In genomic region chr3:100417772-100418311, GRCm38 (mm10) we compare ENCODE assay signal across 9 mouse cellular contexts.
DNase-seq lines count a peak whose midpoint lies in the region; ATAC-seq lines count a peak whose summit lies in the region.
"Had no signal": no experiment of that assay in that cellular context is flagged by ENCODE, and none has a peak within 500 bp of the region (broad histone marks: within the 10 kb centered on the region; RNA-seq: fewer than 3 reads in every experiment).

No protein-coding gene starts in this region.

- peaks cover 11% of the 10 kb centered on the region; the same call in 1 of the 2 replicates for H3K4me1 ChIP-seq in forebrain, embryonic 12.5 days
- H3K4me1 ChIP-seq in stomach, embryonic 16.5 days (ENCODE audit: control insufficient read depth, insufficient read depth, low read length), result no peaks in the 10 kb centered on the region

- H3K4me2 ChIP-seq in forebrain, embryonic 12.5 days, result peak overlapping the region; percentile 34
- no peak overlapping the region for H3K4me2 ChIP-seq in stomach, embryonic 16.5 days (ENCODE audit: low read depth, low read length)

- H3K9ac ChIP-seq in forebrain, embryonic 12.5 days, result no peak overlapping the region
- H3K9ac ChIP-seq in stomach, embryonic 16.5 days (ENCODE audit: low read length), result no peak overlapping the region
- H3K9ac ChIP-seq: liver, embryonic 14.5 days had no signal

- WGBS in forebrain, embryonic 12.5 days, result 7% methylated on average over 10 of the region's 10 CpGs
- WGBS in stomach, embryonic 16.5 days, result 38% methylated on average over 10 of the region's 10 CpGs

- H3K9me3 ChIP-seq in forebrain, embryonic 12.5 days, result no peaks in the 10 kb centered on the region
- no peaks in the 10 kb centered on the region for H3K9me3 ChIP-seq in stomach, embryonic 16.5 days (replicated peaks; ENCODE audit: control insufficient read depth, low read length)

- no peak overlapping the region for H3K27ac ChIP-seq in forebrain, embryonic 12.5 days
- H3K27ac ChIP-seq in stomach, embryonic 16.5 days (ENCODE audit: low read length), result no peak overlapping the region; the same call in 1 of the 2 replicates
- H3K27ac ChIP-seq: liver, embryonic 14.5 days had no signal

- ATAC-seq in forebrain, embryonic 12.5 days (ENCODE audit: low FRiP score), result peak; percentile 51; the same call in 1 of the 2 replicates
- ATAC-seq in stomach, embryonic 16.5 days (ENCODE audit: insufficient read depth, low FRiP score), result 0 out of 2 replicates have a peak, but pooled peaks have one; percentile 4
- ATAC-seq in activated CD4-positive, CD25-positive, alpha-beta regulatory T cell, adult 4 months, result no peak

- no peaks in the 10 kb centered on the region for H3K27me3 ChIP-seq in forebrain, embryonic 12.5 days
- H3K27me3 ChIP-seq in stomach, embryonic 16.5 days (ENCODE audit: control insufficient read depth, insufficient read depth, low read length), result no peaks in the 10 kb centered on the region

- H3K4me3 ChIP-seq in forebrain, embryonic 12.5 days (replicated peaks), result no peak overlapping the region
- no peak overlapping the region for H3K4me3 ChIP-seq in stomach, embryonic 16.5 days (replicated peaks; ENCODE audit: low read length)

- peak; percentile 58 for DNase-seq in right cerebral cortex, adult 18-20 months
- no peak for DNase-seq in right cerebral cortex, postnatal 14 days
- DNase-seq in kidney, postnatal 4 days, result peak; percentile 30 to 58
- DNase-seq in cerebellum, adult 8-10 months, result no peak
- DNase-seq in urinary bladder, adult 18-20 months (ENCODE audit: low spot score in 2 of 2), result no peak

- H3K36me3 ChIP-seq in forebrain, embryonic 12.5 days (replicated peaks), result no peaks in the 10 kb centered on the region
- H3K36me3 ChIP-seq in stomach, embryonic 16.5 days (ENCODE audit: control insufficient read depth, insufficient read depth, low read length), result no peaks in the 10 kb centered on the region

Comparison
In these comparisons a context has a peak if more than half of its experiments do, and no peak if none do; other contexts are left out.
1. DNase-seq: peak in right cerebral cortex, adult 18-20 months (single experiment) and kidney, postnatal 4 days (2 of 2); none in right cerebral cortex, postnatal 14 days (single experiment), cerebellum, adult 8-10 months (single experiment) and urinary bladder, adult 18-20 months (0 of 2).